Mouse (Mus musculus) forebrain, embryonic 13.5 days (tissue): ENCODE measurements around the gene Cxcl17. TPM values are rescaled to one million over a fixed set of nuclear protein-coding genes. Genes with fewer than 3 reads are reported as not detected.
"Not testable (repeated sequence)": the region's sequence is repeated elsewhere in the genome, so short reads cannot be mapped to it uniquely, and the experiment has no call there.

Experiments
- ATAC-seq: fragments of 200-750 bp; cut with Nextera tagmentation; 2 replicates; pipeline ENCODE4 v1.8.0; 2017
- H3K27ac ChIP-seq: fragments of 300-500 bp; sonication (generic); 2 replicates; pipeline ENCODE4 v1.5.1; 2015; ENCODE audit warnings: inconsistent platforms, mild to moderate bottlenecking, moderate library complexity
- H3K27me3 ChIP-seq: fragments of 300-500 bp; sonication (generic); 2 replicates; pipeline ENCODE4 v1.6.1; 2015; ENCODE audit warnings: mild to moderate bottlenecking, inconsistent platforms
- H3K36me3 ChIP-seq: fragments of 300-500 bp; sonication (generic); 2 replicates; pipeline ENCODE4 v1.6.1; 2015; ENCODE audit warnings: mild to moderate bottlenecking, inconsistent platforms; ENCODE audit not compliant: poor library complexity, severe bottlenecking
- H3K4me1 ChIP-seq: fragments of 300-500 bp; sonication (generic); 2 replicates; pipeline ENCODE4 v1.6.1; 2015; ENCODE audit warnings: inconsistent platforms
- H3K4me2 ChIP-seq: fragments of 300-500 bp; sonication (generic); 2 replicates; pipeline ENCODE4 v1.6.1; 2015; ENCODE audit warnings: inconsistent platforms, mild to moderate bottlenecking, moderate library complexity
- H3K4me3 ChIP-seq: fragments of 300-500 bp; sonication (generic); 2 replicates; pipeline ENCODE4 v1.5.1; 2015; ENCODE audit warnings: mild to moderate bottlenecking, inconsistent platforms
- H3K9ac ChIP-seq: fragments of 300-500 bp; sonication (generic); 2 replicates; pipeline ENCODE4 v1.6.1; 2015; ENCODE audit warnings: mild to moderate bottlenecking, inconsistent platforms
- H3K9me3 ChIP-seq: fragments of 300-500 bp; sonication (generic); replicated peaks from 2 replicates; pipeline ENCODE4 v1.6.1; 2016; ENCODE audit warnings: inconsistent platforms
- WGBS: fragments of 180-500 bp; shearing (Covaris S2); methylation state at CpG from one replicate; pipeline ENCODE4 v1.1.7; 2015; 5-methylcytosine and 5-hydroxymethylcytosine counted together
- polyA plus RNA-seq: library from polyadenylated mRNA; unstranded; fragments of >200 nt; fragmentation: Nextera tagmentation; extraction: Ambion mirVana; gene quantifications from 2 replicates; pipeline ENCODE4 v1.2.1, GENCODE M21; 2015

Cxcl17 gene
- polyA plus RNA-seq, result 0.40 and 0.45 TPM in 2 replicates

- no peak within 1 kb of the TSS for H3K4me2 ChIP-seq
- no peaks in the 10 kb centered on the region for H3K9me3 ChIP-seq
- 44% methylated on average over 7 of the region's 7 CpGs for WGBS
- H3K4me3 ChIP-seq, result no peak within 1 kb of the TSS
- H3K36me3 ChIP-seq, result no peaks in the 10 kb centered on the region
- H3K27ac ChIP-seq, result no peak within 1 kb of the TSS
- no peaks in the 10 kb centered on the region for H3K27me3 ChIP-seq
- H3K9ac ChIP-seq, result no peak within 1 kb of the TSS
- 0 out of 2 replicates have a peak, but pooled peaks cover 6% of the 10 kb centered on the region for H3K4me1 ChIP-seq
- ATAC-seq, result no peak
Observed at GRCm38 (mm10) chr7:25412833-25413441, at the start of gene Cxcl17. Gene Cxcl17, minus strand, starts transcription at chr7:25412886.

GRCm38 (mm10) chr7:25462033-25462337, 49.3 kb upstream of the Cxcl17 start:
- no CpG with 5 or more reads among the region's 1 CpGs for WGBS

GRCm38 (mm10) chr7:25461336-25462032, 48.8 kb upstream of the Cxcl17 start:
- 24% methylated on average over 4 of the region's 5 CpGs for WGBS
- peak; percentile 94 for ATAC-seq

More at GRCm38 (mm10) chr7:25462033-25462337, 49.3 kb upstream of the Cxcl17 start:
- not testable (repeated sequence) for H3K27me3 ChIP-seq, H3K9ac ChIP-seq, H3K4me2 ChIP-seq, ATAC-seq, H3K27ac ChIP-seq, H3K4me1 ChIP-seq, H3K36me3 ChIP-seq, H3K4me3 ChIP-seq, H3K9me3 ChIP-seq

GRCm38 (mm10) chr7:25452103-25452502, 39.4 kb upstream of the Cxcl17 start:
- ATAC-seq, result no peak
- WGBS, result 88% methylated on average over 3 of the region's 3 CpGs

More at GRCm38 (mm10) chr7:25461336-25462032, 48.8 kb upstream of the Cxcl17 start:
- not testable (repeated sequence) for H3K27ac ChIP-seq, H3K9me3 ChIP-seq, H3K4me3 ChIP-seq, H3K27me3 ChIP-seq, H3K36me3 ChIP-seq, H3K4me1 ChIP-seq, H3K9ac ChIP-seq
- peak overlapping the region; percentile 20; the same call in 1 of the 2 replicates for H3K4me2 ChIP-seq

GRCm38 (mm10) chr7:25449913-25450890, 37.5 kb upstream of the Cxcl17 start:
- Histone ChIP-seq H3K4me3 (no peak overlapping the region), H3K9me3 (no peaks in the 10 kb centered on the region), H3K4me2 (no peak overlapping the region), H3K27me3 (no peaks in the 10 kb centered on the region), H3K4me1 (no peaks in the 10 kb centered on the region), H3K27ac (no peak overlapping the region), H3K9ac (no peak overlapping the region), H3K36me3 (no peaks in the 10 kb centered on the region)
- ATAC-seq, result no peak
- 80% methylated on average over 9 of the region's 9 CpGs for WGBS

More at GRCm38 (mm10) chr7:25452103-25452502, 39.4 kb upstream of the Cxcl17 start:
- Histone ChIP-seq H3K4me2 (no peak overlapping the region), H3K9me3 (no peaks in the 10 kb centered on the region), H3K36me3 (no peaks in the 10 kb centered on the region), H3K9ac (no peak overlapping the region), H3K27ac (no peak overlapping the region), H3K4me3 (no peak overlapping the region), H3K4me1 (no peaks in the 10 kb centered on the region), H3K27me3 (no peaks in the 10 kb centered on the region)

- H3K4me3 ChIP-seq, result no peak overlapping the region
- no peak for ATAC-seq
- no peaks in the 10 kb centered on the region for H3K36me3 ChIP-seq
- H3K9me3 ChIP-seq, result no peaks in the 10 kb centered on the region
- WGBS, result 91% methylated on average over 6 of the region's 6 CpGs
- no peak overlapping the region for H3K4me2 ChIP-seq
- H3K9ac ChIP-seq, result no peak overlapping the region
- no peaks in the 10 kb centered on the region for H3K4me1 ChIP-seq
- H3K27ac ChIP-seq, result no peak overlapping the region
- no peaks in the 10 kb centered on the region for H3K27me3 ChIP-seq
Observed at GRCm38 (mm10) chr7:25440816-25441153, 28.1 kb upstream of the Cxcl17 start.

GRCm38 (mm10) chr7:25439978-25440815, 27.5 kb upstream of the Cxcl17 start:
- Histone ChIP-seq H3K36me3 (no peaks in the 10 kb centered on the region), H3K4me3 (no peak overlapping the region), H3K27ac (no peak overlapping the region), H3K9me3 (no peaks in the 10 kb centered on the region), H3K4me2 (no peak overlapping the region), H3K4me1 (no peaks in the 10 kb centered on the region), H3K27me3 (no peaks in the 10 kb centered on the region), H3K9ac (no peak overlapping the region)
- no peak for ATAC-seq
- 88% methylated on average over 9 of the region's 9 CpGs for WGBS

GRCm38 (mm10) chr7:25439124-25439822, 26.6 kb upstream of the Cxcl17 start:
- ATAC-seq, result no peak
- WGBS, result 87% methylated on average over 8 of the region's 8 CpGs
- H3K9ac ChIP-seq, result no peak overlapping the region
- no peak overlapping the region for H3K4me3 ChIP-seq
- H3K27ac ChIP-seq, result no peak overlapping the region
- no peaks in the 10 kb centered on the region for H3K4me1 ChIP-seq
- H3K27me3 ChIP-seq, result no peaks in the 10 kb centered on the region
- H3K9me3 ChIP-seq, result no peaks in the 10 kb centered on the region
- no peak overlapping the region for H3K4me2 ChIP-seq
- no peaks in the 10 kb centered on the region for H3K36me3 ChIP-seq

GRCm38 (mm10) chr7:25436704-25437103, 24.0 kb upstream of the Cxcl17 start:
- Histone ChIP-seq H3K36me3 (no peaks in the 10 kb centered on the region), H3K9ac (no peak overlapping the region), H3K4me2 (no peak overlapping the region), H3K9me3 (no peaks in the 10 kb centered on the region), H3K27ac (no peak overlapping the region), H3K27me3 (no peaks in the 10 kb centered on the region), H3K4me3 (no peak overlapping the region), H3K4me1 (peaks cover 10% of the 10 kb centered on the region)
- 93% methylated on average over 2 of the region's 2 CpGs for WGBS
- no peak for ATAC-seq

GRCm38 (mm10) chr7:25436226-25436625, 23.5 kb upstream of the Cxcl17 start:
- Histone ChIP-seq H3K4me2 (no peak overlapping the region), H3K4me3 (no peak overlapping the region), H3K27ac (no peak overlapping the region), H3K27me3 (no peaks in the 10 kb centered on the region), H3K9ac (no peak overlapping the region), H3K4me1 (peaks cover 10% of the 10 kb centered on the region), H3K9me3 (no peaks in the 10 kb centered on the region), H3K36me3 (no peaks in the 10 kb centered on the region)
- no peak for ATAC-seq
- 91% methylated on average over 6 of the region's 6 CpGs for WGBS

GRCm38 (mm10) chr7:25435546-25435851, 22.8 kb upstream of the Cxcl17 start:
- Histone ChIP-seq H3K27me3 (no peaks in the 10 kb centered on the region), H3K27ac (no peak overlapping the region), H3K36me3 (no peaks in the 10 kb centered on the region), H3K4me1 (peaks cover 10% of the 10 kb centered on the region), H3K4me2 (no peak overlapping the region), H3K4me3 (no peak overlapping the region), H3K9ac (no peak overlapping the region), H3K9me3 (no peaks in the 10 kb centered on the region)
- ATAC-seq, result no peak
- 86% methylated on average over 2 of the region's 2 CpGs for WGBS
